Mouse (Mus musculus): ENCODE measurements around the gene Gtpbp10. TPM values are rescaled to one million over a fixed set of nuclear protein-coding genes. Genes with fewer than 3 reads are reported as not detected.
A peak's percentile ranks its signal among the peaks of the same experiment; 100 is the strongest.

Gtpbp10 gene
- polyA plus RNA-seq, 1 experiment from 2014 or later: 39.5 TPM

DNA sequence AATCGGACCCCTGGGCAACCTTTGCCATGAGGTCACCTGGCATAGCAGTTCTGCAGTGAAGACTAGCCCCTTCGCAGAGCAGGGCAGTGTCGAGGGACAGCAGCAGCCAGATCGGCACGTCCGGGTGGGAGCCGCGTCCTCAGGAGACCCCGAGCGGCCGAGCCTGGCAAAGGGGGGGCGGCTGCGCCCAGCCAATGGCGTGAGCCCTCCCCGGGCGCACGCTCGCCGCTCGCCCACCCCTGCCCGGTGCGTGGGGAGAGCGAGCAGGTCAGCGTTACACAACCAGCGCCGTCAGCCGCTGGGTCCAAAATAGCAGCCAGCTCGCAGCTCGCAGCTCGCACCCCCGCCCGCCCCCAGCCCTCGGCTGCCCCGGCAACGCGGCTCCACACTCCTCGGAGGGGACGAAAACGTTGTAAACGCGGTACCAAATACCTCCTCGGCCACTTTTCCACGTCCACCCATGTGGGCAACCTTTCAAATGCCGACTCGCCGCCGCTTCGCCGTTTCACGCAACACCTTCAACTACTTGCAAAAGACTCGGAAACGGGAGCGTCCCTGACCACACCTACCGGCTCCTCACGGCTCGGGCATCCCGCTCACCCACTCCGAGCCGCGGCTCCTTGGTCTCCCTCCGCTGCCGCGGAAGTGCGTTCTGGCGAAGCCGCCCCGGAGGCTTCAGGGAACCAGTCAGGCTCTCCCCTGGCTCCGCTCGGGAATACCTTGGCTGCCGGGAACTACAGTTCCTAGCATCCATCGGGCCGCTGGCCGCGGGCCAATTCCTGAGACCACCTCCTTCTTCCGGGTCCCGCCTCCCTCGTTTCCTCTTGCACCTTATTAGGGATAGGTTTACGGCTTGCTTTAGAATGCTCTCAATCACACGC, 44.9 kb downstream of the Gtpbp10 start, which contains the start of gene Cldn12:
Gene Cldn12 (minus strand): TSS at position 763 of the 881 bp plus-strand sequence.
- WGBS: under 1% methylated on average over 79 of the region's 79 CpGs
- Histone ChIP-seq H3K4me1 (peaks cover 10% of the 10 kb centered on the region), H3K36me3 (replicated peaks) (peaks cover 8% of the 10 kb centered on the region), H3K9me3 (no peaks in the 10 kb centered on the region), H3K27ac (replicated peaks) (peak within 1 kb of the TSS; percentile 91), H3K4me3 (peak within 1 kb of the TSS; percentile 87), H3K27me3 (replicated peaks; ENCODE audit: low read depth, poor library complexity, severe bottlenecking) (no peaks in the 10 kb centered on the region)
- DNase-seq (ENCODE audit: low spot score): peak; percentile 96

DNA sequence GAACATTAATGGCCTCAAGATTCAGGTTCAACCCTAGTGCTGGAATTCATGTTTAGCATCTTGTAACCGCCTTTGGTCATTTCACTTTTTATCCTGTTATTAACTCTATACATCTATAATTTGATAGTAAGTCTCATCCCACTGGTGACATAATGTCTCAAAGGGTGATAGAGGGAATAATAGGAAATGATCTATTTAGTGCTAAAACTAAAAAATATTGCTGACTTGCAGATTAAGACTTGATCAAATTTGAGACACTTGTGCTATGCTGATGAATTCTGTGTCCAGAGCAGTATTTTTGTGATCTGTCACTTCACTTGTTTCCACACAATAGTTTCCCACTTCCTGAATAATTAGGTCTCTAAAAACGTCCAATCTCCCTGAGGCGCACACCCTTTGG, 47.9 kb downstream of the Gtpbp10 start:
- H3K27ac ChIP-seq (replicated peaks): no peak overlapping the region
- no peaks in the 10 kb centered on the region for H3K9me3 ChIP-seq
- peaks cover 15% of the 10 kb centered on the region for H3K4me1 ChIP-seq
- WGBS: 80% methylated on average over 3 of the region's 3 CpGs
- no peak for DNase-seq (ENCODE audit: low spot score)
- H3K27me3 ChIP-seq (replicated peaks; ENCODE audit: low read depth, poor library complexity, severe bottlenecking): no peaks in the 10 kb centered on the region
- H3K4me3 ChIP-seq: no peak overlapping the region
- H3K36me3 ChIP-seq (replicated peaks): peaks cover 32% of the 10 kb centered on the region

DNA sequence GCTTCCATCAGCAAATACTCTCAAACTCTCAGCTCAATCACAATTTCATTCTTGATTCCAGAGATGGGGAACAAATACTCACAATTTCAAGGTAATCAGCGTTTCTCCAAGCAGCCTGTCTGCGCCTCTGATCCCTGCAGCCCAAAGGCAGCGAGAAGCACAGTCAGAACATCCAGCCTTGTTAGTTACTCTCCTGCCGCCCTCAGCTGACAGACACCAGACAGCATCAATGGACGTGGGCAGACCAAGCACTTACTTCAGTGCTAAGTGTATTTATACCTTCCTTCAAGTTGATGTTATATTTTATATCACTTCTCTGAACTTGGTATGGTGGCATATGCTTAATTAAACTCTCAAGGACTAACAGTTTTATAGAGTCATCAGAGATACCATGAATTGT, 48.3 kb downstream of the Gtpbp10 start:
- H3K4me3 ChIP-seq: no peak overlapping the region
- no peaks in the 10 kb centered on the region for H3K27me3 ChIP-seq (replicated peaks; ENCODE audit: low read depth, poor library complexity, severe bottlenecking)
- WGBS: 78% methylated on average over 5 of the region's 5 CpGs
- DNase-seq (ENCODE audit: low spot score): no peak
- no peak overlapping the region for H3K27ac ChIP-seq (replicated peaks)
- H3K4me1 ChIP-seq: peaks cover 15% of the 10 kb centered on the region
- no peaks in the 10 kb centered on the region for H3K9me3 ChIP-seq
- H3K36me3 ChIP-seq (replicated peaks): peaks cover 34% of the 10 kb centered on the region

- peaks cover 15% of the 10 kb centered on the region for H3K4me1 ChIP-seq
- no peak overlapping the region for H3K4me3 ChIP-seq
- no peaks in the 10 kb centered on the region for H3K27me3 ChIP-seq (replicated peaks; ENCODE audit: low read depth, poor library complexity, severe bottlenecking)
- H3K9me3 ChIP-seq: no peaks in the 10 kb centered on the region
- 86% methylated on average over 10 of the region's 10 CpGs for WGBS
- DNase-seq (ENCODE audit: low spot score): no peak
- no peak overlapping the region for H3K27ac ChIP-seq (replicated peaks)
- H3K36me3 ChIP-seq (replicated peaks): peaks cover 34% of the 10 kb centered on the region
Observed at GRCm38 (mm10) chr5:5510304-5510887, 48.9 kb downstream of the Gtpbp10 start.

DNA sequence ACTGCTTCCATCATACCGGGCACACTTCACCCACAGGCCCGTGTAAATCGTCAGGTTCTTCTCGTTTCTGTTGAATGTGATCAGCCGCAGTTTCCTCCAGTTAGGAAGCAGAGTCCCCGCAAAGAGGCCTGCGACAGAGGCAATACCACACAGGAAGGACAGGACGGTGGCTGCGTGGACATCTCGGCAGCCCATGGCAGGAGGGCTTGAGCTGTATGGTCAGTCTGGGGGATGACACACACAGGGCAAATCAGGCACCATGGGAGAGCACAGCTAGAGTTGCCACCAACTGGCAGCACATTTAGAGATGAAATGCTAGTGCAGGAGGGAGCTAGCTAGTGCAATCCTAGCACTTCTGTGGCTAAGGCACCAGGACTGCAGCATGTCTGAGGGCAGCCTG, 51.1 kb downstream of the Gtpbp10 start:
- H3K4me1 ChIP-seq: peaks cover 8% of the 10 kb centered on the region; the same call in 1 of the 2 replicates
- H3K27me3 ChIP-seq (replicated peaks; ENCODE audit: low read depth, poor library complexity, severe bottlenecking): no peaks in the 10 kb centered on the region
- no peak for DNase-seq (ENCODE audit: low spot score)
- H3K9me3 ChIP-seq: no peaks in the 10 kb centered on the region
- no peak overlapping the region for H3K4me3 ChIP-seq
- H3K36me3 ChIP-seq (replicated peaks): peaks cover 44% of the 10 kb centered on the region
- no peak overlapping the region for H3K27ac ChIP-seq (replicated peaks)
- WGBS: 83% methylated on average over 10 of the region's 10 CpGs

- Histone ChIP-seq H3K27me3 (replicated peaks; ENCODE audit: low read depth, poor library complexity, severe bottlenecking) (no peaks in the 10 kb centered on the region), H3K27ac (replicated peaks) (no peak overlapping the region), H3K4me3 (no peak overlapping the region), H3K9me3 (no peaks in the 10 kb centered on the region), H3K36me3 (replicated peaks) (peaks cover 44% of the 10 kb centered on the region), H3K4me1 (peaks cover 8% of the 10 kb centered on the region; the same call in 1 of the 2 replicates)
- WGBS: 58% methylated on average over 20 of the region's 20 CpGs
- DNase-seq (ENCODE audit: low spot score): peak; percentile 70
Observed at GRCm38 (mm10) chr5:5507701-5508225, 51.6 kb downstream of the Gtpbp10 start.

DNA sequence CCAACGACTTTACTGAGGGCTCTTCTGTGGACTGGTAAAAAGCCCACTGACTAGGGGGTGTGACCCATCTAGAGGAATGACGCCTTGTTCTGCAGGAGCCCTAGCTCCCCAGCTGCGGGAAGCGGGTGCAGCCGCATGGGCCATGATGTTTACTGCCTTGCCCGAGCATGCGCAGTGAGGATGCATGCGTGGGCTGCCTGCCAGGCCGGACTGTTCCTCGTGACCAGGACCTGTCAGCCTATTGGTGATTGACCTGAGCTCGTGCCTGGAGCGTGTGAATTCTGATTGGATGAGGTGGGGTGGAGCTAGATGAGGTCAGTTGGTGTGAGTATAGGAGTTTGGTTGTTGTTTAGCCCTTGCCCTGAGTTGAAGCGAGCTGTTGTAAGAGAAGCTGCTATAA, 54.9 kb downstream of the Gtpbp10 start:
- WGBS: 91% methylated on average over 13 of the region's 13 CpGs
- no peaks in the 10 kb centered on the region for H3K27me3 ChIP-seq (replicated peaks; ENCODE audit: low read depth, poor library complexity, severe bottlenecking)
- H3K27ac ChIP-seq (replicated peaks): no peak overlapping the region
- no peaks in the 10 kb centered on the region for H3K9me3 ChIP-seq
- no peak overlapping the region for H3K4me3 ChIP-seq
- peaks cover 36% of the 10 kb centered on the region for H3K36me3 ChIP-seq (replicated peaks)
- DNase-seq (ENCODE audit: low spot score): no peak
- H3K4me1 ChIP-seq: peaks cover 5% of the 10 kb centered on the region; the same call in 1 of the 2 replicates

DNA sequence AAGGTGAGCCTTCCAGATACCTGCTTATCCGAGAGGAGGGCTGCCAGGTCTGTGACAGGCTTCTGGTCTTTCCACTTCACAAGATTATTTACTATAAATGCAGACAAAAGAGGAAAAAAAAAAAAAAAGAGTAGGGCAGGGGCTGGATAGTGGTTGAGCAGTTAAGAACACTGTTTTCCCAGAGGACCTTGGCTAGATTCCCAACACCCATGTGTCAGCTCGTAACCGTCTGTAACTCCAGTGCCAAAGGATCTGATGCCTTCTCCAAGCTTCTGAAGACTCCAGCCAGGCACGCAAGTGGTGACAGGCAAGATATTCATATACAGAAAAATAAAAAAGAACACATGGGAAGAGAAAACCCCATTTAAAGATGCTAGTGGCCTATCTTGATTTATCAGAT, 56.0 kb downstream of the Gtpbp10 start:
- Histone ChIP-seq H3K4me1 (peaks cover 4% of the 10 kb centered on the region; the same call in 1 of the 2 replicates), H3K27me3 (replicated peaks; ENCODE audit: low read depth, poor library complexity, severe bottlenecking) (no peaks in the 10 kb centered on the region), H3K4me3 (no peak overlapping the region), H3K27ac (replicated peaks) (no peak overlapping the region), H3K9me3 (no peaks in the 10 kb centered on the region), H3K36me3 (replicated peaks) (peaks cover 31% of the 10 kb centered on the region)
- WGBS: 95% methylated on average over 4 of the region's 4 CpGs
- DNase-seq (ENCODE audit: low spot score): no peak

GRCm38 (mm10) chr5:5501583-5501982, 57.8 kb downstream of the Gtpbp10 start:
- no peak for DNase-seq (ENCODE audit: low spot score)
- no peaks in the 10 kb centered on the region for H3K4me1 ChIP-seq
- H3K36me3 ChIP-seq (replicated peaks): peaks cover 14% of the 10 kb centered on the region
- H3K9me3 ChIP-seq: no peaks in the 10 kb centered on the region
- WGBS: 91% methylated on average over 2 of the region's 2 CpGs
- no peaks in the 10 kb centered on the region for H3K27me3 ChIP-seq (replicated peaks; ENCODE audit: low read depth, poor library complexity, severe bottlenecking)
- no peak overlapping the region for H3K4me3 ChIP-seq
- no peak overlapping the region for H3K27ac ChIP-seq (replicated peaks)

DNA sequence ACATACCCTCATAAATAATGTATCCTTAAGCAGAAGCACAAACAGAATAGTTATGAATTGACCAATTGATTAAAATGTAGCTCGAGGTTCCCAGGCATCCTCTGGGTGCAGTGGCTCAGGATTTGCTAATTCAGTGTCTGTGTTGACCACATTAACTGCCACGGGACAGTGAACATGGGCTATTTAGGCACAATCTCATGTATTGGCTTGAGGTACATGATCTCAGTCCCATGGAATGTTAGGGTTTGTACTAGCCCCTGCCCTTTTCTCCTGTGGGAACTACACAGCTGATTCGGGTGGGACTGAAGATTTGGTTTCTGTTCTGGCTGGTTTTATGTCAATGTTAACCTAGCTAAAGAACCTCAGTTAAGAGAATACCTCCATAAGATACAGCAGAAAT, 62.9 kb downstream of the Gtpbp10 start:
- peaks cover 7% of the 10 kb centered on the region; the same call in 1 of the 2 replicates for H3K27me3 ChIP-seq (replicated peaks; ENCODE audit: low read depth, poor library complexity, severe bottlenecking)
- DNase-seq (ENCODE audit: low spot score): no peak
- H3K27ac ChIP-seq (replicated peaks): no peak overlapping the region
- 71% methylated on average over 3 of the region's 3 CpGs for WGBS
- no peaks in the 10 kb centered on the region for H3K9me3 ChIP-seq
- no peaks in the 10 kb centered on the region for H3K36me3 ChIP-seq (replicated peaks)
- H3K4me3 ChIP-seq: no peak overlapping the region
- H3K4me1 ChIP-seq: no peaks in the 10 kb centered on the region

DNA sequence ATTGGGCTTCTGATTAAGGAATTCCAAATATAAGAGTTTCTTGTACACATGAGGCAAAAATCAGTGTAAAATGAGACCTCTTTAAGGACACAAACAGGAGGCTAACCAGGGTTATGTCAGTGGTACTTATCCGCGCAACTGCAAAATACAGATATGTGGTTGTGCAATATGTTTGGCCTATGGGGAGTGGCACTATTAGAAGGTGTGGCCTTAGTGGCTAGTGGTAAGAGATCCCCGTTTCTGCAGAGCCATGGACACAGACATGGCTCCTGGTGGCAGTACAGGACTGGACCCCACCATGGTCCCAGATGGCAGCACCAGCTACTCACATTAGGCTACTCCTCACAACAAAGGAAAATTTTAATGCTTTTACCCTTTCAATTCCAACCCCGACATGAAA, 64.3 kb downstream of the Gtpbp10 start:
- Histone ChIP-seq H3K4me3 (no peak overlapping the region), H3K27ac (replicated peaks) (no peak overlapping the region), H3K36me3 (replicated peaks) (no peaks in the 10 kb centered on the region), H3K27me3 (replicated peaks; ENCODE audit: low read depth, poor library complexity, severe bottlenecking) (peaks cover 7% of the 10 kb centered on the region; the same call in 1 of the 2 replicates), H3K4me1 (no peaks in the 10 kb centered on the region), H3K9me3 (no peaks in the 10 kb centered on the region)
- no peak for DNase-seq (ENCODE audit: low spot score)
- 90% methylated on average over 4 of the region's 4 CpGs for WGBS

DNA sequence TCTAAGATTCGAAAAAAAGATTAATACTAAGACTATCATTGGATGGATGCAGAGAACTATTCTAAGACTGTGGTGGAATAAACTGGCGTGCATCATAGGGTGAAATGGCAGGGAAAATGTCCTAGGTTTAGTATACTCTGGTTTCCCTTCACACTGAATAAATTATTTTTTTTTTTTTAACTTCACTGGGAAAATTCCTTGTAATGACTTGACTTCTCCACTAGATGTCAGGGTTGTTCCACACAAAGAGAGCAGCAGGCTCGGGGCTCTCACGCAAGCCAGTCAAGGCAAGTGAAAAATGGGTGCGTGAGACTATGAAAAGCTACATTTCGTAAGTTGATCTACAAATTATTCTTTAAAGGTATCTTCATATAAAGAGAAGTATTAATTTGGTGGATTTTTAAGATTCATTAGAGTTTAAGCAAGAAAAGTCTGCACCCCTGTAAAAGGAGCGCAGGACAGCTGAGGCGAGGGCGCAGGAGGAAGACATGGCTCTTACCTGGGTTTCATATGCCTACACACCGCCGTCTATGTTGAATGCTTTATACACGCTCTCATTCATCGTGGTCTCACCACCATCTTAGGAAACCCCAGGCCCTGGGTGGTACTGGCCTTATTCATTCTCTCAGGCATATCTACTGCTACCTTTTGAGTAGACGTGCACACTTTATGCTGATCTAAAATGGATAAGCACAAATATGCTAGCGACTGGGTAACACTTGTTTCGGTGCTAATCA, 64.9 kb downstream of the Gtpbp10 start:
- Histone ChIP-seq H3K9me3 (no peaks in the 10 kb centered on the region), H3K36me3 (replicated peaks) (no peaks in the 10 kb centered on the region), H3K4me1 (no peaks in the 10 kb centered on the region), H3K4me3 (no peak overlapping the region), H3K27ac (replicated peaks) (no peak overlapping the region), H3K27me3 (replicated peaks; ENCODE audit: low read depth, poor library complexity, severe bottlenecking) (peaks cover 7% of the 10 kb centered on the region; the same call in 1 of the 2 replicates)
- DNase-seq (ENCODE audit: low spot score): peak; percentile 39
- 41% methylated on average over 16 of the region's 16 CpGs for WGBS

Measured in embryonic facial prominence, embryonic 10.5 days (tissue).